Mouse (Mus musculus) embryonic fibroblast, embryonic 13.5 days (primary cell): Measurements from ENCODE around the gene Zfp629.

Experiments
- CTCF ChIP-seq: IDR thresholded peaks from 2 replicates; pipeline ENCODE4 v1.5.1; 2011; ENCODE audit warnings: mild to moderate bottlenecking, control low read depth, low read length, moderate library complexity, borderline replicate concordance; ENCODE audit not compliant: insufficient read depth
- POLR2A ChIP-seq: IDR thresholded peaks from 2 replicates; pipeline ENCODE4 v1.6.1; 2011; ENCODE audit warnings: low read depth, mild to moderate bottlenecking, control low read depth, low read length, moderate library complexity

GRCm38 (mm10) chr7:127646363-127646762 is 30.8 kb upstream of the Zfp629 start:
- TF ChIP-seq CTCF = no peak
- TF ChIP-seq POLR2A = no peak
